ENCODE assay signal across 9 mouse cellular contexts in genomic region chr7:89903442-89904343, GRCm38 (mm10). TPM values are rescaled to one million over a fixed set of nuclear protein-coding genes. Genes with fewer than 3 reads are reported as not detected.
DNase-seq lines count a peak whose midpoint lies in the region; ATAC-seq and TF ChIP-seq lines count a peak whose summit lies in the region.
"Had no signal": no experiment of that assay in that cellular context is flagged by ENCODE, and none has a peak within 500 bp of the region (broad histone marks: within the 10 kb centered on the region; RNA-seq: fewer than 3 reads in every experiment).

TSS of gene Ccdc81 (minus strand) at chr7:89903629.

- no peak for TF ChIP-seq CTCF in left cerebral cortex, adult 2 months (IDR thresholded peaks at IDR 0.05)

- ATAC-seq in liver, embryonic 11.5 days (replicated peaks; ENCODE audit: low FRiP score): no peak
- ATAC-seq in embryonic facial prominence, embryonic 12.5 days (ENCODE audit: insufficient number of reproducible peaks, insufficient read depth, low FRiP score, low TSS enrichment): peak; percentile 83
- ATAC-seq in intestine, embryonic 14.5 days (replicated peaks; ENCODE audit: low FRiP score, low TSS enrichment, low read depth): no peak
- ATAC-seq: Patski had no signal

- intact Hi-C loops in left cerebral cortex, adult 2 months (cut with DNase I): no loop called here

- no peaks in the 10 kb centered on the region for H3K27me3 ChIP-seq in liver, embryonic 11.5 days (replicated peaks; ENCODE audit: control insufficient read depth, insufficient read depth, low read length)
- H3K27me3 ChIP-seq in embryonic facial prominence, embryonic 12.5 days: no peaks in the 10 kb centered on the region
- no peaks in the 10 kb centered on the region for H3K27me3 ChIP-seq in intestine, embryonic 14.5 days (replicated peaks; ENCODE audit: control insufficient read depth, insufficient read depth, low read length)
- H3K27me3 ChIP-seq: Patski had no signal

- H3K36me3 ChIP-seq in liver, embryonic 11.5 days (ENCODE audit: control insufficient read depth, insufficient read depth, low read length): no peaks in the 10 kb centered on the region
- H3K36me3 ChIP-seq in embryonic facial prominence, embryonic 12.5 days: no peaks in the 10 kb centered on the region
- H3K36me3 ChIP-seq in intestine, embryonic 14.5 days (ENCODE audit: control insufficient read depth, insufficient read depth, low read length): no peaks in the 10 kb centered on the region

- no peak for DNase-seq in liver, embryonic 11.5 days (ENCODE audit: low spot score)
- no peak for DNase-seq in liver
- DNase-seq in intestine, embryonic 14.5 days (ENCODE audit: low spot score): peak; percentile 52
- peak; percentile 71 for DNase-seq in retina, embryonic 14.5 days (ENCODE audit: low spot score)
- DNase-seq in left cerebral cortex, adult 18-20 months (ENCODE audit: low spot score in 2 of 2): no peak
- DNase-seq in left cerebral cortex, adult 2 months (ENCODE audit: extremely low spot score in 1 of 2, low spot score in 2 of 2): no peak
- DNase-seq in kidney, postnatal 36 days: no peak

- no peak within 1 kb of the TSS for H3K4me3 ChIP-seq in liver, embryonic 11.5 days (ENCODE audit: low read depth, low read length)
- H3K4me3 ChIP-seq in embryonic facial prominence, embryonic 12.5 days: no peak within 1 kb of the TSS
- H3K4me3 ChIP-seq in intestine, embryonic 14.5 days (ENCODE audit: low read depth, low read length): peak within 1 kb of the TSS; percentile 4; the same call in 1 of the 2 replicates
- H3K4me3 ChIP-seq in left cerebral cortex, adult 2 months: no peak within 1 kb of the TSS

- H3K4me2 ChIP-seq in liver, embryonic 11.5 days: peak within 1 kb of the TSS; percentile 20; the same call in 1 of the 2 replicates
- peak within 1 kb of the TSS; percentile 36 for H3K4me2 ChIP-seq in embryonic facial prominence, embryonic 12.5 days (replicated peaks)
- H3K4me2 ChIP-seq in intestine, embryonic 14.5 days (ENCODE audit: low read length): peak within 1 kb of the TSS; percentile 36; the same call in 1 of the 2 replicates

- WGBS in liver, embryonic 11.5 days: 50% methylated on average over 22 of the region's 22 CpGs
- 31% methylated on average over 22 of the region's 22 CpGs for WGBS in embryonic facial prominence, embryonic 12.5 days
- WGBS in intestine, embryonic 14.5 days: 34% methylated on average over 22 of the region's 22 CpGs

- H3K9ac ChIP-seq in liver, embryonic 11.5 days (ENCODE audit: low read depth, low read length): no peak within 1 kb of the TSS
- no peak within 1 kb of the TSS for H3K9ac ChIP-seq in embryonic facial prominence, embryonic 12.5 days
- no peak within 1 kb of the TSS for H3K9ac ChIP-seq in intestine, embryonic 14.5 days (ENCODE audit: low read length)

- H3K9me3 ChIP-seq in liver, embryonic 11.5 days (ENCODE audit: control insufficient read depth, low read length): no peaks in the 10 kb centered on the region
- no peaks in the 10 kb centered on the region for H3K9me3 ChIP-seq in embryonic facial prominence, embryonic 12.5 days
- no peaks in the 10 kb centered on the region for H3K9me3 ChIP-seq in intestine, embryonic 14.5 days (ENCODE audit: control insufficient read depth, low read length)

- H3K27ac ChIP-seq in liver, embryonic 11.5 days (ENCODE audit: low read depth, low read length): no peak within 1 kb of the TSS
- no peak within 1 kb of the TSS for H3K27ac ChIP-seq in embryonic facial prominence, embryonic 12.5 days
- H3K27ac ChIP-seq in intestine, embryonic 14.5 days (ENCODE audit: low read depth): no peak within 1 kb of the TSS
- H3K27ac ChIP-seq in left cerebral cortex, adult 2 months: no peak within 1 kb of the TSS

- H3K4me1 ChIP-seq in liver, embryonic 11.5 days (replicated peaks; ENCODE audit: control insufficient read depth, insufficient read depth, low read length): no peaks in the 10 kb centered on the region
- peaks cover 14% of the 10 kb centered on the region; the same call in 1 of the 2 replicates for H3K4me1 ChIP-seq in embryonic facial prominence, embryonic 12.5 days
- H3K4me1 ChIP-seq in intestine, embryonic 14.5 days (replicated peaks; ENCODE audit: control insufficient read depth, insufficient read depth, low read length): no peaks in the 10 kb centered on the region

RNA-seq across cellular contexts. Expression of gene Ccdc81, which starts in this region (rescaled TPM):
- polyA plus RNA-seq in liver, embryonic 11.5 days (2014; fragmentation: Nextera tagmentation; extraction: Ambion mirVana): 0.06 TPM in 1 of 2 replicates, not detected in the other
- polyA plus RNA-seq in embryonic facial prominence, embryonic 12.5 days (2016; fragmentation: Nextera tagmentation; extraction: Ambion mirVana): 0.24 and 0.25 TPM in 2 replicates
- polyA plus RNA-seq in intestine, embryonic 14.5 days (2014; fragmentation: Nextera tagmentation; extraction: Ambion mirVana): 0.15 TPM in 1 of 2 replicates, not detected in the other
- under 1 TPM; 0.28 to 0.44 TPM for total RNA-seq in left cerebral cortex, adult 18-20 months (2021)
- under 1 TPM; 0.57 to 0.70 TPM for total RNA-seq in left cerebral cortex, adult 2 months (2021)
- polyA plus RNA-seq: Patski had no signal

Comparison
In these comparisons a context has a peak if more than half of its experiments do, and no peak if none do; other contexts are left out.
1. Peak in ATAC-seq and H3K4me2 ChIP-seq in embryonic facial prominence, embryonic 12.5 days; RNA of the gene not detected or under 1 TPM.
2. Peak in DNase-seq, H3K4me3 ChIP-seq and H3K4me2 ChIP-seq in intestine, embryonic 14.5 days; RNA of the gene not detected or under 1 TPM.